Mouse (Mus musculus): Measurements from ENCODE around the gene Slc25a39.
"Not testable (repeated sequence)": the region's sequence is repeated elsewhere in the genome, so short reads cannot be mapped to it uniquely, and the experiment has no call there.

Slc25a39 gene

GRCm38 (mm10) chr11:102373646-102374045 is 34.1 kb downstream of the Slc25a39 start:
- in situ Hi-C loops (cut with MboI, MseI): no loop called here

GRCm38 (mm10) chr11:102372936-102373335 is 34.8 kb downstream of the Slc25a39 start:
- in situ Hi-C loops (cut with MboI, MseI): no loop called here

- in situ Hi-C loops (cut with MboI, MseI): no loop called here
Measured at GRCm38 (mm10) chr11:102371926-102372685, 35.6 kb downstream of the Slc25a39 start.

- in situ Hi-C loops (cut with MboI, MseI): no loop called here
Measured at GRCm38 (mm10) chr11:102370285-102370684, 37.5 kb downstream of the Slc25a39 start.

- in situ Hi-C loops (cut with MboI, MseI): no loop called here
Measured at GRCm38 (mm10) chr11:102369263-102369662, 38.5 kb downstream of the Slc25a39 start.

GRCm38 (mm10) chr11:102368347-102368746 is 39.4 kb downstream of the Slc25a39 start:
- in situ Hi-C loops (cut with MboI, MseI): no loop called here

- in situ Hi-C loops (cut with MboI, MseI): no loop called here
Measured at GRCm38 (mm10) chr11:102367504-102368280, 40.1 kb downstream of the Slc25a39 start.

- in situ Hi-C loops (cut with MboI, MseI): not testable (repeated sequence)
Measured at GRCm38 (mm10) chr11:102366103-102366502, 41.6 kb downstream of the Slc25a39 start, which contains the start of gene Slc4a1. Gene Slc4a1 (minus strand): TSS chr11:102366203.

- in situ Hi-C loops (cut with MboI, MseI): no loop called here
Measured at GRCm38 (mm10) chr11:102365699-102366098, 42.0 kb downstream of the Slc25a39 start.

GRCm38 (mm10) chr11:102364570-102365371 is 43.0 kb downstream of the Slc25a39 start:
- in situ Hi-C loops (cut with MboI, MseI): no loop called here

- in situ Hi-C loops (cut with MboI, MseI): no loop called here
Measured at GRCm38 (mm10) chr11:102363623-102364022, 44.1 kb downstream of the Slc25a39 start.

- in situ Hi-C loops (cut with MboI, MseI): no loop called here
Measured at GRCm38 (mm10) chr11:102361776-102362495, 45.8 kb downstream of the Slc25a39 start.

GRCm38 (mm10) chr11:102358365-102358764 is 49.4 kb downstream of the Slc25a39 start:
- in situ Hi-C loops (cut with MboI, MseI): no loop called here

GRCm38 (mm10) chr11:102356636-102357350 is 51.0 kb downstream of the Slc25a39 start:
- in situ Hi-C loops (cut with MboI, MseI): no loop called here

- in situ Hi-C loops (cut with MboI, MseI): no loop called here
Measured at GRCm38 (mm10) chr11:102356190-102356589, 51.6 kb downstream of the Slc25a39 start.

GRCm38 (mm10) chr11:102355501-102355900 is 52.2 kb downstream of the Slc25a39 start:
- in situ Hi-C loops (cut with MboI, MseI): no loop called here

- in situ Hi-C loops (cut with MboI, MseI): no loop called here
Measured at GRCm38 (mm10) chr11:102353021-102353431, 54.7 kb downstream of the Slc25a39 start.
